Mouse (Mus musculus): ENCODE measurements around the gene Pofut2. TPM values are rescaled to one million over a fixed set of nuclear protein-coding genes. Genes with fewer than 3 reads are reported as not detected.

Pofut2 gene
- total and polyA plus RNA-seq, 3 experiments: 20.3 to 24.5 TPM; not detected in 1

DNA sequence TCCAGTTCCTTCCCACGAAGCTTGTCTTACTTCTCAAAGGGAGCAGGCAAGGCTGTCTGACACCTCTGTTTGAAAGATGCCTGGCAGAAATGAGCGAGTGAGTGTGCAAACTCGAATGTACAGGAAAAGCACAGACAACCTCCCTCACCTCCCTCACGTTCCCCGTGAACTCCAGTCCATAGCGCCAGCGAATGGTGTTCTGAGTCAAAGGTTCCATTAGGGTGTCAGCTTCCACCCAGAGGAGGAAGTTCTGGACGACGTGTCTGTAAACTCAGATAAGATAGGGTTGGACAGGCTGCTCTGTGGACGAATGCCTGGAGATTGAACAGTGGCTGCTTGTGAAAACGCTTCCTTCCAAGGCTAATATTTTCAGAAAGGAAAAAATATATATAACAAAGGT is 37.9 kb upstream of the Pofut2 start (continued):
- peak; percentile 60; the same call in 1 of the 2 replicates for TF ChIP-seq POLR2AphosphoS5 (IDR thresholded peaks at IDR 0.05; ENCODE audit: borderline replicate concordance, low read depth, low read length)
- peak; percentile 90 for TF ChIP-seq TCF12 (IDR thresholded peaks at IDR 0.05; ENCODE audit: low read depth, low read length)

GRCm38 (mm10) chr10:77222963-77223552 is 36.0 kb upstream of the Pofut2 start:
- 0 out of 2 replicates have a peak, but pooled peaks have one; percentile 45 for TF ChIP-seq MYB (IDR thresholded peaks at IDR 0.05; ENCODE audit: low read depth, low read length)
- no peak for TF ChIP-seq ZKSCAN1 (IDR thresholded peaks at IDR 0.05; ENCODE audit: low read depth, low read length)
- TF ChIP-seq CHD1 (IDR thresholded peaks at IDR 0.05; ENCODE audit: low read depth, low read length): no peak
- no peak for TF ChIP-seq POLR2AphosphoS5 (IDR thresholded peaks at IDR 0.05; ENCODE audit: borderline replicate concordance, low read depth, low read length)
- TF ChIP-seq GATA1 (IDR thresholded peaks at IDR 0.05; ENCODE audit: low read depth, low read length): peak; percentile 75
- 0 out of 2 replicates have a peak, but pooled peaks have one; percentile 36 for TF ChIP-seq TCF12 (IDR thresholded peaks at IDR 0.05; ENCODE audit: low read depth, low read length)
- TF ChIP-seq NRF1 (IDR thresholded peaks at IDR 0.05; ENCODE audit: insufficient read depth, low read depth, low read length, poor library complexity, severe bottlenecking): no peak
- no peak for TF ChIP-seq POLR2A (IDR thresholded peaks at IDR 0.05; ENCODE audit: control insufficient read depth in 1 of 2, insufficient read depth in 1 of 2, low read depth in 1 of 2, low read length in 2 of 2, poor library complexity in 1 of 2)
- TF ChIP-seq GABPA (IDR thresholded peaks at IDR 0.05; ENCODE audit: low read depth, low read length): no peak
- no peak for TF ChIP-seq RCOR1 (IDR thresholded peaks at IDR 0.05; ENCODE audit: low read depth, low read length)
- peak; percentile 56 to 74 for TF ChIP-seq EP300 (IDR thresholded peaks at IDR 0.05; ENCODE audit: low read depth in 1 of 2, low read length in 2 of 2)
- TF ChIP-seq E2F4 (IDR thresholded peaks at IDR 0.05; ENCODE audit: borderline replicate concordance, low read depth, low read length): no peak
- TF ChIP-seq NELFE (IDR thresholded peaks at IDR 0.05; ENCODE audit: low read depth, low read length): no peak
- no peak for TF ChIP-seq MYC (IDR thresholded peaks at IDR 0.05; ENCODE audit: low read depth, low read length)
- TF ChIP-seq HCFC1 (IDR thresholded peaks at IDR 0.05; ENCODE audit: low read depth, low read length): 0 out of 2 replicates have a peak, but pooled peaks have one; percentile 10
- no peak for TF ChIP-seq JUND (IDR thresholded peaks at IDR 0.05; ENCODE audit: low read depth, low read length)
- peak; percentile 32; the same call in 1 of the 2 replicates for TF ChIP-seq CHD2 (IDR thresholded peaks at IDR 0.05; ENCODE audit: low read length)
- TF ChIP-seq ETS1 (IDR thresholded peaks at IDR 0.05; ENCODE audit: low read depth, low read length): no peak
- no peak for TF ChIP-seq UBTF (IDR thresholded peaks at IDR 0.05; ENCODE audit: borderline replicate concordance, insufficient read depth, low read depth, low read length)
- TF ChIP-seq SMC3 (IDR thresholded peaks at IDR 0.05; ENCODE audit: low read depth, low read length): no peak
- TF ChIP-seq MAFK (IDR thresholded peaks at IDR 0.05; ENCODE audit: borderline replicate concordance, low read depth, low read length): no peak
- peak overlapping the region; percentile 20 for H3K9ac ChIP-seq (ENCODE audit: control insufficient read depth, low read depth, low read length, poor library complexity, severe bottlenecking)
- H3K79me2 ChIP-seq (ENCODE audit: control insufficient read depth, insufficient read depth, low read length, poor library complexity): peaks cover 18% of the 10 kb centered on the region
- H3K27ac ChIP-seq (ENCODE audit: control insufficient read depth, low read depth, low read length): peak overlapping the region; percentile 92
- no peak overlapping the region for H3K4me3 ChIP-seq (ENCODE audit: control insufficient read depth in 1 of 2, insufficient read depth in 1 of 2, low read depth in 2 of 2, low read length in 2 of 2)
- peaks cover 0 to 53% of the 10 kb centered on the region in 2 experiments; a peak in 2 of 4 replicates for H3K36me3 ChIP-seq (ENCODE audit: control insufficient read depth in 1 of 2, insufficient read depth in 2 of 2, low read length in 2 of 2)
- peak; percentile 48 for DNase-seq (ENCODE audit: low read depth, low spot score)
- peaks cover 18 to 75% of the 10 kb centered on the region in 2 experiments for H3K4me1 ChIP-seq (ENCODE audit: control insufficient read depth in 1 of 2, insufficient read depth in 2 of 2, low read length in 2 of 2)
- H3K9me3 ChIP-seq (replicated peaks; ENCODE audit: insufficient read depth, low read length): no peaks in the 10 kb centered on the region
- H3K27me3 ChIP-seq (ENCODE audit: control insufficient read depth in 1 of 2, insufficient read depth in 2 of 2, low read length in 2 of 2): no peaks in the 10 kb centered on the region
